Mouse (Mus musculus) lung, embryonic 14.5 days (tissue): Measurements from ENCODE around the gene Rel. TPM values are rescaled to one million over a fixed set of nuclear protein-coding genes. Genes with fewer than 3 reads are reported as not detected.

ENCODE experiments used
- ATAC-seq: fragments of 200-750 bp; cut with Nextera tagmentation; 2 replicates; pipeline ENCODE4 v1.8.0; 2017; ENCODE audit warnings: mild to moderate bottlenecking, moderate TSS enrichment, moderate library complexity; ENCODE audit not compliant: insufficient read depth
- DNase-seq: peaks from one replicate; pipeline ENCODE4 v3.0.0-alpha.2; 2015
- H3K27ac ChIP-seq: fragments of 300-500 bp; sonication (generic); 2 replicates; pipeline ENCODE4 v1.5.1; 2014; ENCODE audit warnings: low read depth, mild to moderate bottlenecking, moderate library complexity
- H3K27me3 ChIP-seq: fragments of 300-500 bp; sonication (generic); 2 replicates; pipeline ENCODE4 v1.6.1; 2014; ENCODE audit warnings: low read length, control low read depth; ENCODE audit not compliant: insufficient read depth
- H3K36me3 ChIP-seq: fragments of 300-500 bp; sonication (generic); 2 replicates; pipeline ENCODE4 v1.6.1; 2014; ENCODE audit warnings: control low read depth; ENCODE audit not compliant: insufficient read depth
- H3K4me1 ChIP-seq: fragments of 300-500 bp; sonication (generic); 2 replicates; pipeline ENCODE4 v1.6.1; 2014; ENCODE audit warnings: antibody characterized with exemption, control low read depth; ENCODE audit not compliant: insufficient read depth
- H3K4me2 ChIP-seq: fragments of 300-500 bp; sonication (generic); 2 replicates; pipeline ENCODE4 v1.6.1; 2014; ENCODE audit warnings: mild to moderate bottlenecking
- H3K4me3 ChIP-seq: fragments of 300-500 bp; sonication (generic); 2 replicates; pipeline ENCODE4 v1.5.1; 2014; ENCODE audit warnings: low read depth, low read length
- H3K9ac ChIP-seq: fragments of 300-500 bp; sonication (generic); 2 replicates; pipeline ENCODE4 v1.6.1; 2014
- H3K9me3 ChIP-seq: fragments of 300-500 bp; sonication (generic); 2 replicates; pipeline ENCODE4 v1.6.1; 2016; ENCODE audit warnings: low read depth, low read length, control low read depth
- CTCF ChIP-seq: IDR thresholded peaks from 2 replicates; pipeline ENCODE4 v1.5.1; 2016; ENCODE audit warnings: antibody characterized with exemption, low read depth
- WGBS: fragments of 180-500 bp; shearing (Covaris S2); extraction: QIAGEN DNeasy Blood & Tissue Kit; methylation state at CpG from one replicate; pipeline ENCODE4 v1.1.7; 2014; 5-methylcytosine and 5-hydroxymethylcytosine counted together
- polyA plus RNA-seq: library from polyadenylated mRNA; unstranded; fragments of >200 nt; fragmentation: Nextera tagmentation; extraction: Ambion mirVana; gene quantifications from 2 replicates; pipeline ENCODE4 v1.2.1, GENCODE M21; 2014

The Rel gene
- polyA plus RNA-seq, 1 experiment from 2014 or later: 1.4 TPM

DNA sequence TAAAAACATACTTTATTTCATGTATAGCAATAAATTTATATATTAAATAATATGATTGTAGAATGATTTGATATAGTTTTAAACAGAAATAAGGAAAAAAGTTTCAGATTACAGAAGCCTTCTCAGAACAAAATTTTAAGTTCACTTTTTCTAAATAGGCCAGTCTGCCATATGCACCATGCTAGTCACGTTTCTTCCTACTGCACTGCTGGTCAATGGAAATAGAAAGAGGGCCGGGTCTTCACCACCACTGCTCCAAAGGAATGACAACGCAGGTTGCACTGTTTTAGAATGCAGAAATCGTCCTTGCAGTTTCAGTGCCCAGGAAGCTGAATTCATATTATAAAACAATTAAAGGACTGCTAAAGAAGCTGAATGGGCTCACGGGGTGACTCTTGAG, 12.3 kb upstream of the Rel start:
- Histone ChIP-seq H3K4me1 (no peaks in the 10 kb centered on the region), H3K4me3 (no peak overlapping the region), H3K4me2 (no peak overlapping the region), H3K9me3 (no peaks in the 10 kb centered on the region), H3K27me3 (no peaks in the 10 kb centered on the region), H3K36me3 (no peaks in the 10 kb centered on the region), H3K27ac (no peak overlapping the region), H3K9ac (no peak overlapping the region)
- WGBS: 91% methylated on average over 5 of the region's 5 CpGs
- ATAC-seq (no peak), DNase-seq (no peak)
- TF ChIP-seq CTCF: no peak

DNA sequence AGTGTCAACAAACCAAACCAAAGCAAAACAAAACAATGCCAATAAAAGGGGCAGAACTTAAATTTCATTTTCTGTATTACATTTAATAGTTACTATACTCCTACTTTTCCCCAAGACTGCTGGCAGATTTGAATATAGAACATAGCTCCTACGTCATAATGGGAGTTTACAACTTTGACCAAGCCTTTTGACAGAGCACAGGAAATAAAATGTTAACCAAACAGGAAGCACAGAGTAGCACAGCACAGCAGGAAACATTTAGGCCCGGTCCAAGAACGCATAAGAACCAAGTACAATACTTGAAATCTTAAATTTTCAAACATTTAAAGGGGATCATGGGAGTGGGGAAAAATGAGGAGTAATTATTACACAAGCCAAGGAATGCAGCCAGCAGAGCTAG, 11.3 kb upstream of the Rel start:
- 66% methylated on average over 3 of the region's 3 CpGs for WGBS
- no peaks in the 10 kb centered on the region for H3K9me3 ChIP-seq
- no peak overlapping the region for H3K4me3 ChIP-seq
- ATAC-seq (no peak; the same call in 1 of the 2 replicates), DNase-seq (no peak)
- H3K4me2 ChIP-seq: no peak overlapping the region
- TF ChIP-seq CTCF: no peak
- H3K4me1 ChIP-seq: no peaks in the 10 kb centered on the region
- no peaks in the 10 kb centered on the region for H3K36me3 ChIP-seq
- H3K9ac ChIP-seq: no peak overlapping the region
- no peaks in the 10 kb centered on the region for H3K27me3 ChIP-seq
- H3K27ac ChIP-seq: no peak overlapping the region

DNA sequence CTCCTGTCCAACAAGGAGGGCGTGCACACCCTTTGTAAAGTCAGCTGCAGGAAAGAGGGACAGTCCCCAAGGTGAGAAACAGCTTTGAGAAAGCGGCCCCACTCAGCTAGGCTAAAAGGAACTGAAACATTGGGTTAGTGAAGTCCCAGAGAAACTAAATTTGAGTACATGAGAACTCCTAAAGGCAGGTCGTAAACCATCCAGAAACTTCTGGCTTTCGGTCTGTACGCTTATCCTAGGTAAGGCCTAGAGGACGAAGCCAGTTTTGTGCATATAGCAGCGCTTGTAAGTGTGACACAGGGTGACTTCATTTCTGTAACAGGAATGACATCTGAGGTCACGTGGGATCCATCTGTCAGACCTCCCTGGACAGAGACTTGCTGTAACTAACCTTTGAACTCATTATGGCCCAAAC, 8.0 kb upstream of the Rel start:
- H3K27ac ChIP-seq: no peak overlapping the region
- no peaks in the 10 kb centered on the region for H3K9me3 ChIP-seq
- no peaks in the 10 kb centered on the region for H3K4me1 ChIP-seq
- ATAC-seq: no peak
- no peaks in the 10 kb centered on the region for H3K36me3 ChIP-seq
- no peak overlapping the region for H3K4me2 ChIP-seq
- no peak overlapping the region for H3K4me3 ChIP-seq
- TF ChIP-seq CTCF: no peak
- no peak for DNase-seq
- 81% methylated on average over 8 of the region's 8 CpGs for WGBS
- no peaks in the 10 kb centered on the region for H3K27me3 ChIP-seq
- no peak overlapping the region for H3K9ac ChIP-seq

GRCm38 (mm10) chr11:23772471-23772870, 1.7 kb upstream of the Rel start:
- H3K4me3 ChIP-seq: no peak overlapping the region
- H3K9ac ChIP-seq: no peak overlapping the region
- DNase-seq (no peak), ATAC-seq (no peak)
- no peaks in the 10 kb centered on the region; the same call in 1 of the 2 replicates for H3K4me1 ChIP-seq
- 26% methylated on average over 1 of the region's 1 CpGs for WGBS
- H3K9me3 ChIP-seq: no peaks in the 10 kb centered on the region
- no peak overlapping the region for H3K27ac ChIP-seq
- TF ChIP-seq CTCF: no peak
- no peaks in the 10 kb centered on the region for H3K36me3 ChIP-seq
- H3K4me2 ChIP-seq: no peak overlapping the region
- no peaks in the 10 kb centered on the region for H3K27me3 ChIP-seq

GRCm38 (mm10) chr11:23771507-23772097, 832 bp upstream of the Rel start:
- H3K27me3 ChIP-seq: no peaks in the 10 kb centered on the region
- WGBS: 6% methylated on average over 21 of the region's 21 CpGs
- H3K4me2 ChIP-seq: peak overlapping the region; percentile 79
- H3K4me1 ChIP-seq: no peaks in the 10 kb centered on the region; the same call in 1 of the 2 replicates
- peak overlapping the region; percentile 76 for H3K9ac ChIP-seq
- no peaks in the 10 kb centered on the region for H3K9me3 ChIP-seq
- peak overlapping the region; percentile 95 for H3K27ac ChIP-seq
- H3K36me3 ChIP-seq: no peaks in the 10 kb centered on the region
- DNase-seq (no peak), ATAC-seq (no peak)
- no peak for TF ChIP-seq CTCF
- peak overlapping the region; percentile 70 for H3K4me3 ChIP-seq

- H3K27me3 ChIP-seq: no peaks in the 10 kb centered on the region
- no peaks in the 10 kb centered on the region for H3K9me3 ChIP-seq
- DNase-seq: no peak
- H3K9ac ChIP-seq: peak overlapping the region; percentile 76
- no peak for ATAC-seq
- no peaks in the 10 kb centered on the region; the same call in 1 of the 2 replicates for H3K4me1 ChIP-seq
- H3K4me2 ChIP-seq: peak overlapping the region; percentile 79
- TF ChIP-seq CTCF: no peak
- no peaks in the 10 kb centered on the region for H3K36me3 ChIP-seq
- H3K27ac ChIP-seq: peak overlapping the region; percentile 95
- peak overlapping the region; percentile 70 for H3K4me3 ChIP-seq
- 0% methylated on average over 24 of the region's 24 CpGs for WGBS
Observed at GRCm38 (mm10) chr11:23770510-23770759, 335 bp downstream of the Rel start.

- H3K27me3 ChIP-seq: no peaks in the 10 kb centered on the region
- H3K36me3 ChIP-seq: no peaks in the 10 kb centered on the region
- no peaks in the 10 kb centered on the region for H3K9me3 ChIP-seq
- H3K4me1 ChIP-seq: no peaks in the 10 kb centered on the region; the same call in 1 of the 2 replicates
- peak; percentile 7 for ATAC-seq
- H3K9ac ChIP-seq: peak overlapping the region; percentile 76
- under 1% methylated on average over 25 of the region's 25 CpGs for WGBS
- no peak for TF ChIP-seq CTCF
- DNase-seq: peak; percentile 38
- H3K27ac ChIP-seq: peak overlapping the region; percentile 95
- peak overlapping the region; percentile 79 for H3K4me2 ChIP-seq
- H3K4me3 ChIP-seq: peak overlapping the region; percentile 70
Observed at GRCm38 (mm10) chr11:23769686-23770509, 872 bp downstream of the Rel start.
